Mouse (Mus musculus) hindbrain, embryonic 14.5 days (tissue): Measurements from ENCODE around the gene P2ry6. TPM values are rescaled to one million over a fixed set of nuclear protein-coding genes. Genes with fewer than 3 reads are reported as not detected.

Source experiments
- ATAC-seq: fragments of 200-750 bp; cut with Nextera tagmentation; 2 replicates; pipeline ENCODE4 v1.8.0; 2017; ENCODE audit warnings: moderate number of reproducible peaks, mild to moderate bottlenecking, moderate TSS enrichment, moderate library complexity; ENCODE audit not compliant: low FRiP score
- DNase-seq: peaks from one replicate; pipeline ENCODE4 v3.0.0-alpha.2; 2015; ENCODE audit warnings: low spot score
- H3K27ac ChIP-seq: fragments of 300-500 bp; sonication (generic); 2 replicates; pipeline ENCODE4 v1.5.1; 2014; ENCODE audit warnings: mild to moderate bottlenecking, moderate library complexity
- H3K27me3 ChIP-seq: fragments of 300-500 bp; sonication (generic); 2 replicates; pipeline ENCODE4 v1.6.1; 2014; ENCODE audit warnings: mild to moderate bottlenecking, low read length, mixed read lengths; ENCODE audit not compliant: control insufficient read depth, insufficient read depth
- H3K36me3 ChIP-seq: fragments of 300-500 bp; sonication (generic); replicated peaks from 2 replicates; pipeline ENCODE4 v1.6.1; 2014; ENCODE audit not compliant: control insufficient read depth, insufficient read depth
- H3K4me1 ChIP-seq: fragments of 300-500 bp; sonication (generic); replicated peaks from 2 replicates; pipeline ENCODE4 v1.6.1; 2014; ENCODE audit warnings: antibody characterized with exemption, low read length, mixed read lengths; ENCODE audit not compliant: control insufficient read depth, insufficient read depth
- H3K4me2 ChIP-seq: fragments of 300-500 bp; sonication (generic); replicated peaks from 2 replicates; pipeline ENCODE4 v1.6.1; 2014; ENCODE audit warnings: mild to moderate bottlenecking, moderate library complexity
- H3K4me3 ChIP-seq: fragments of 300-500 bp; sonication (generic); replicated peaks from 2 replicates; pipeline ENCODE4 v1.5.1; 2014; ENCODE audit warnings: mild to moderate bottlenecking, low read length
- H3K9ac ChIP-seq: fragments of 300-500 bp; sonication (generic); 2 replicates; pipeline ENCODE4 v1.6.1; 2014
- H3K9me3 ChIP-seq: fragments of 300-500 bp; sonication (generic); 2 replicates; pipeline ENCODE4 v1.6.1; 2016; ENCODE audit warnings: low read length; ENCODE audit not compliant: control insufficient read depth
- WGBS: fragments of 180-500 bp; shearing (Covaris S2); extraction: QIAGEN DNeasy Blood & Tissue Kit; methylation state at CpG from one replicate; pipeline ENCODE4 v1.1.7; 2014; 5-methylcytosine and 5-hydroxymethylcytosine counted together
- polyA plus RNA-seq: library from polyadenylated mRNA; unstranded; fragments of >200 nt; fragmentation: Nextera tagmentation; extraction: Ambion mirVana; gene quantifications from 2 replicates; pipeline ENCODE4 v1.2.1, GENCODE M21; 2014

Gene P2ry6
- polyA plus RNA-seq, 1 experiment from 2014 or later: 3.5 TPM

DNA sequence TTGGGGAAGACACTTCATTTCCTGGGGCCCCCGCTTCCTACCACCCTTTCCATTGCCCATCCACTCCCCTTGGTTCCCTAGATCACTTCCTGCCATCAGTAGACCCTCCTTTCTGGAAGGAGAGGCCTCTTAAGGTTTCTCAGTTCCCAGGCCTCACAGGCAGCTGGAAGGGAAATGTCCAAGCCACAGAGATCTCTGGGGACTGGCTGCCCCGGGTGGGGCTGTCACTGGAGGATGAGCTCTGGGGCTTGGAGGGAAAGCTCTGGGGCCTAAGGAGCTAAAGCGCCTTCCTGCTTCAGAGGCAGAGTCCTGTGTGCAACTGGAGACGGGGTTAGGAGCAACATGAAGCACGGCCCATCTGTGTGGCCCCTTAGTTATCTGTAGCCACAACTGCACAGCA is 69.8 kb downstream of the P2ry6 start:
- Histone ChIP-seq H3K27ac (no peak overlapping the region), H3K9ac (no peak overlapping the region), H3K4me3 (no peak overlapping the region), H3K27me3 (no peaks in the 10 kb centered on the region), H3K4me1 (no peaks in the 10 kb centered on the region), H3K36me3 (no peaks in the 10 kb centered on the region), H3K9me3 (no peaks in the 10 kb centered on the region), H3K4me2 (no peak overlapping the region)
- ATAC-seq (no peak), DNase-seq (no peak)
- 88% methylated on average over 5 of the region's 5 CpGs for WGBS

GRCm38 (mm10) chr7:100902451-100903137 is 71.9 kb downstream of the P2ry6 start:
- ATAC-seq (no peak), DNase-seq (no peak)
- no peaks in the 10 kb centered on the region for H3K4me1 ChIP-seq
- no peaks in the 10 kb centered on the region for H3K36me3 ChIP-seq
- no peaks in the 10 kb centered on the region for H3K27me3 ChIP-seq
- 78% methylated on average over 9 of the region's 9 CpGs for WGBS
- H3K4me3 ChIP-seq: no peak overlapping the region
- H3K27ac ChIP-seq: no peak overlapping the region
- no peaks in the 10 kb centered on the region for H3K9me3 ChIP-seq
- H3K9ac ChIP-seq: no peak overlapping the region
- H3K4me2 ChIP-seq: no peak overlapping the region

- DNase-seq (no peak), ATAC-seq (no peak)
- no peaks in the 10 kb centered on the region for H3K27me3 ChIP-seq
- WGBS: 81% methylated on average over 5 of the region's 5 CpGs
- H3K9me3 ChIP-seq: no peaks in the 10 kb centered on the region
- H3K36me3 ChIP-seq: no peaks in the 10 kb centered on the region
- H3K4me1 ChIP-seq: peaks cover 27% of the 10 kb centered on the region
- H3K4me3 ChIP-seq: no peak overlapping the region
- no peak overlapping the region for H3K9ac ChIP-seq
- no peak overlapping the region for H3K4me2 ChIP-seq
- no peak overlapping the region for H3K27ac ChIP-seq
Observed at GRCm38 (mm10) chr7:100897828-100898227, 76.6 kb downstream of the P2ry6 start.

DNA sequence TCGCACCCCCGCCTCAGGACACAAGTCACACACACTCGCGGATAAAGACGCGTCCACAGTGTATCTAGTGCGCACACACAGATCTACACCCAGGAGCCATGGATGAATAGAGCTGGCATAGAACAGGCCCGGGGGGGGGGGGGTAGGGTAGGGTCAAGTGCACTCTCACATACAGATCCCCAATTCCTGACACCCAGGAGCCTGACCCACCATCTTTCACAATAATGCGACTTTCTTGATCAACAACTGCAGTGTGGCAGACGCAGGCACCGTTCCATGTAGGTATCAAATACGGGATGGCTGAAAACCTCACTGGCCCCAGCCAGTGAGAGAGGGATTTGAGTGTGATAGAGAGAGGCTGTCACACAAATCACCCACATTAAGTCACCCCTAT is 79.6 kb downstream of the P2ry6 start:
- Histone ChIP-seq H3K4me1 (peaks cover 27% of the 10 kb centered on the region), H3K27ac (0 out of 2 replicates have a peak overlapping the region, but pooled peaks have one; percentile 53), H3K9ac (peak overlapping the region; percentile 86), H3K36me3 (0 out of 2 replicates have a peak, but pooled peaks cover 5% of the 10 kb centered on the region), H3K9me3 (no peaks in the 10 kb centered on the region), H3K4me2 (peak overlapping the region; percentile 96), H3K27me3 (no peaks in the 10 kb centered on the region), H3K4me3 (peak overlapping the region; percentile 56)
- DNase-seq (no peak), ATAC-seq (no peak; the same call in 1 of the 2 replicates)
- 6% methylated on average over 12 of the region's 12 CpGs for WGBS

- Histone ChIP-seq H3K27ac (peak overlapping the region; percentile 53), H3K9me3 (no peaks in the 10 kb centered on the region), H3K4me1 (peaks cover 27% of the 10 kb centered on the region), H3K36me3 (0 out of 2 replicates have a peak, but pooled peaks cover 11% of the 10 kb centered on the region), H3K4me2 (peak overlapping the region; percentile 96), H3K27me3 (no peaks in the 10 kb centered on the region), H3K4me3 (peak overlapping the region; percentile 56), H3K9ac (peak overlapping the region; percentile 86)
- ATAC-seq (peak; percentile 81), DNase-seq (peak; percentile 67)
- 3% methylated on average over 46 of the region's 53 CpGs for WGBS
Observed at GRCm38 (mm10) chr7:100894057-100894832, 80.2 kb downstream of the P2ry6 start.

GRCm38 (mm10) chr7:100893249-100894056 is 81.0 kb downstream of the P2ry6 start:
- 33% methylated on average over 20 of the region's 20 CpGs for WGBS
- no peak for DNase-seq
- 0 out of 2 replicates have a peak, but pooled peaks cover 15% of the 10 kb centered on the region for H3K36me3 ChIP-seq
- no peaks in the 10 kb centered on the region for H3K9me3 ChIP-seq
- peak overlapping the region; percentile 86 for H3K9ac ChIP-seq
- H3K27me3 ChIP-seq: no peaks in the 10 kb centered on the region
- H3K27ac ChIP-seq: peak overlapping the region; percentile 47
- H3K4me2 ChIP-seq: peak overlapping the region; percentile 96
- ATAC-seq: peak; percentile 15; the same call in 1 of the 2 replicates
- H3K4me1 ChIP-seq: peaks cover 27% of the 10 kb centered on the region
- peak overlapping the region; percentile 56 for H3K4me3 ChIP-seq

Other genes with a start within 250 kb of the P2ry6 start
- gene Relt, start 111.2 kb downstream of the P2ry6 start, polyA plus RNA-seq: 4.3 and 5.0 TPM in 2 replicates
- gene Arhgef17, start 42.5 kb downstream of the P2ry6 start, polyA plus RNA-seq: 15.5 and 19.5 TPM in 2 replicates
- gene P2ry2, start 38.2 kb upstream of the P2ry6 start, polyA plus RNA-seq: 0.20 and 0.33 TPM in 2 replicates
- 48.2 and 51.5 TPM in 2 replicates for gene Fchsd2, start 118.2 kb upstream of the P2ry6 start, polyA plus RNA-seq